Mouse (Mus musculus) MN1 (cell line): ENCODE results near the gene Serpina3m.
"Not testable (repeated sequence)": the region's sequence is repeated elsewhere in the genome, so short reads cannot be mapped to it uniquely, and the experiment has no call there.

ENCODE experiments used
- DNase-seq: peaks from one replicate; pipeline ENCODE4 v3.0.0-alpha.2; 2016; ENCODE audit warnings: low spot score

The Serpina3m gene

GRCm38 (mm10) chr12:104388477-104388876 lies 50.2 kb downstream of the Serpina3m start:
- DNase-seq: no peak

GRCm38 (mm10) chr12:104391057-104391456 lies 52.8 kb downstream of the Serpina3m start:
- DNase-seq: not testable (repeated sequence)

GRCm38 (mm10) chr12:104403968-104404367 lies 65.7 kb downstream of the Serpina3m start:
- DNase-seq: no peak

- DNase-seq: no peak
Observed at GRCm38 (mm10) chr12:104406454-104406885, 68.2 kb downstream of the Serpina3m start, which contains the start of gene Serpina3n. TSS of gene Serpina3n (plus strand) at chr12:104406729.

GRCm38 (mm10) chr12:104412507-104412906 lies 74.2 kb downstream of the Serpina3m start:
- DNase-seq: no peak

GRCm38 (mm10) chr12:104414576-104414975 lies 76.3 kb downstream of the Serpina3m start:
- DNase-seq: no peak

GRCm38 (mm10) chr12:104415625-104416315 lies 77.5 kb downstream of the Serpina3m start:
- peak; percentile 49 for DNase-seq

- peak; percentile 27 for DNase-seq
Observed at GRCm38 (mm10) chr12:104418340-104419135, 80.3 kb downstream of the Serpina3m start.

- no peak for DNase-seq
Observed at GRCm38 (mm10) chr12:104419136-104419462, 80.8 kb downstream of the Serpina3m start.

GRCm38 (mm10) chr12:104422615-104423392 lies 84.5 kb downstream of the Serpina3m start:
- no peak for DNase-seq

- no peak for DNase-seq
Observed at GRCm38 (mm10) chr12:104425591-104425990, 87.3 kb downstream of the Serpina3m start.

GRCm38 (mm10) chr12:104426915-104427314 lies 88.6 kb downstream of the Serpina3m start:
- no peak for DNase-seq

- no peak for DNase-seq
Observed at GRCm38 (mm10) chr12:104431359-104431758, 93.1 kb downstream of the Serpina3m start.

- no peak for DNase-seq
Observed at GRCm38 (mm10) chr12:104433214-104433613, 94.9 kb downstream of the Serpina3m start.

GRCm38 (mm10) chr12:104433951-104434735 lies 95.9 kb downstream of the Serpina3m start:
- no peak for DNase-seq

GRCm38 (mm10) chr12:104440087-104440760 lies 101.9 kb downstream of the Serpina3m start:
- DNase-seq: peak; percentile 51

GRCm38 (mm10) chr12:104443716-104444115 lies 105.4 kb downstream of the Serpina3m start:
- DNase-seq: no peak
